Mouse (Mus musculus): Measurements from ENCODE around the gene Atg14. TPM values are rescaled to one million over a fixed set of nuclear protein-coding genes. Genes with fewer than 3 reads are reported as not detected.
A peak's percentile ranks its signal among the peaks of the same experiment; 100 is the strongest.

Atg14 gene
- polyA plus RNA-seq, 1 experiment from 2014 or later: 13.9 TPM

GRCm38 (mm10) chr14:47508035-47508434 lies 62.4 kb downstream of the Atg14 start:
- DNase-seq (ENCODE audit: low spot score): no peak
- Histone ChIP-seq H3K4me1 (replicated peaks; ENCODE audit: insufficient read depth, low read length) (no peaks in the 10 kb centered on the region), H3K9ac (ENCODE audit: low read depth, low read length) (no peak overlapping the region), H3K4me3 (replicated peaks; ENCODE audit: low read depth, low read length) (no peak overlapping the region), H3K27ac (no peak overlapping the region), H3K36me3 (ENCODE audit: insufficient read depth, low read length) (0 out of 2 replicates have a peak, but pooled peaks cover 3% of the 10 kb centered on the region), H3K4me2 (ENCODE audit: low read length) (no peak overlapping the region), H3K27me3 (ENCODE audit: insufficient read depth, low read length) (no peaks in the 10 kb centered on the region), H3K9me3 (replicated peaks; ENCODE audit: low read length) (no peaks in the 10 kb centered on the region)
- no peak for TF ChIP-seq CTCF (IDR thresholded peaks at IDR 0.05; ENCODE audit: low read depth)
- no peak for ATAC-seq (replicated peaks; ENCODE audit: low FRiP score, low read depth)

GRCm38 (mm10) chr14:47506676-47507075 lies 63.8 kb downstream of the Atg14 start:
- no peak for ATAC-seq (replicated peaks; ENCODE audit: low FRiP score, low read depth)
- no peaks in the 10 kb centered on the region for H3K27me3 ChIP-seq (ENCODE audit: insufficient read depth, low read length)

DNA sequence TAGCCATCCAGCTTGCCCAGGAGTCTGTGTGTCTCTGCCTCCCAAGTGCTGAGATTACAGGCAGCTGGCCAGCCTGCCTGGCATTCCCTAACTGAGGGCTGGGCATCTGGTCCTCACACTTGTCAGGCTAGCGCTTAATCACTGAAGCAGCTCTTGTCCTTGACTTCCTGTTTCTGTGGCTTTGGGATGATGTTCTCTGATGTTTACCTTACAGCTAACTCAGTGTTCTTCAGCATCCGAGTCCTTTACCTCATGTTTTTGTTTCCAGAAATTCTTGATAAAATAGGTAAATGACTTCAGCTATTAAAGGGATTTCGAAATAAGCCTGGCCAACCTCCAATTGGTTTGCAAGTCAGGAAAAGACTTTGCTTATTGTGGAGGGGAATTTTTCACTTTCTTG lies 66.4 kb downstream of the Atg14 start:
- Histone ChIP-seq H3K4me2 (ENCODE audit: low read length) (no peak overlapping the region), H3K4me1 (replicated peaks; ENCODE audit: insufficient read depth, low read length) (no peaks in the 10 kb centered on the region), H3K4me3 (replicated peaks; ENCODE audit: low read depth, low read length) (no peak overlapping the region), H3K27ac (no peak overlapping the region), H3K27me3 (ENCODE audit: insufficient read depth, low read length) (no peaks in the 10 kb centered on the region), H3K9ac (ENCODE audit: low read depth, low read length) (no peak overlapping the region), H3K36me3 (ENCODE audit: insufficient read depth, low read length) (0 out of 2 replicates have a peak, but pooled peaks cover 3% of the 10 kb centered on the region), H3K9me3 (replicated peaks; ENCODE audit: low read length) (no peaks in the 10 kb centered on the region)
- DNase-seq (ENCODE audit: low spot score) (no peak), ATAC-seq (replicated peaks; ENCODE audit: low FRiP score, low read depth) (no peak)
- WGBS: 83% methylated on average over 3 of the region's 3 CpGs
- no peak for TF ChIP-seq CTCF (IDR thresholded peaks at IDR 0.05; ENCODE audit: low read depth)

More at GRCm38 (mm10) chr14:47506676-47507075, 63.8 kb downstream of the Atg14 start:
- WGBS: 91% methylated on average over 5 of the region's 5 CpGs
- no peak for DNase-seq (ENCODE audit: low spot score)
- H3K27ac ChIP-seq: no peak overlapping the region
- no peak overlapping the region for H3K4me2 ChIP-seq (ENCODE audit: low read length)
- 0 out of 2 replicates have a peak, but pooled peaks cover 3% of the 10 kb centered on the region for H3K36me3 ChIP-seq (ENCODE audit: insufficient read depth, low read length)
- H3K9ac ChIP-seq (ENCODE audit: low read depth, low read length): no peak overlapping the region
- no peak overlapping the region for H3K4me3 ChIP-seq (replicated peaks; ENCODE audit: low read depth, low read length)
- no peak for TF ChIP-seq CTCF (IDR thresholded peaks at IDR 0.05; ENCODE audit: low read depth)
- H3K9me3 ChIP-seq (replicated peaks; ENCODE audit: low read length): no peaks in the 10 kb centered on the region
- no peaks in the 10 kb centered on the region for H3K4me1 ChIP-seq (replicated peaks; ENCODE audit: insufficient read depth, low read length)

- 71% methylated on average over 5 of the region's 5 CpGs for WGBS
Measured at GRCm38 (mm10) chr14:47498632-47499031, 71.8 kb downstream of the Atg14 start.

GRCm38 (mm10) chr14:47497166-47497565 lies 73.3 kb downstream of the Atg14 start:
- H3K4me2 ChIP-seq (ENCODE audit: low read length): no peak overlapping the region
- no peak overlapping the region for H3K4me3 ChIP-seq (replicated peaks; ENCODE audit: low read depth, low read length)
- DNase-seq (ENCODE audit: low spot score): no peak
- no peaks in the 10 kb centered on the region for H3K36me3 ChIP-seq (ENCODE audit: insufficient read depth, low read length)
- H3K27me3 ChIP-seq (ENCODE audit: insufficient read depth, low read length): no peaks in the 10 kb centered on the region
- no peak overlapping the region for H3K27ac ChIP-seq
- ATAC-seq (replicated peaks; ENCODE audit: low FRiP score, low read depth): no peak
- no peak overlapping the region for H3K9ac ChIP-seq (ENCODE audit: low read depth, low read length)
- H3K4me1 ChIP-seq (replicated peaks; ENCODE audit: insufficient read depth, low read length): no peaks in the 10 kb centered on the region
- TF ChIP-seq CTCF (IDR thresholded peaks at IDR 0.05; ENCODE audit: low read depth): no peak
- WGBS: 77% methylated on average over 3 of the region's 3 CpGs
- no peaks in the 10 kb centered on the region for H3K9me3 ChIP-seq (replicated peaks; ENCODE audit: low read length)

More at GRCm38 (mm10) chr14:47498632-47499031, 71.8 kb downstream of the Atg14 start:
- no peak overlapping the region for H3K4me3 ChIP-seq (replicated peaks; ENCODE audit: low read depth, low read length)
- no peak overlapping the region for H3K27ac ChIP-seq
- no peaks in the 10 kb centered on the region for H3K36me3 ChIP-seq (ENCODE audit: insufficient read depth, low read length)
- H3K9me3 ChIP-seq (replicated peaks; ENCODE audit: low read length): no peaks in the 10 kb centered on the region
- TF ChIP-seq CTCF (IDR thresholded peaks at IDR 0.05; ENCODE audit: low read depth): no peak
- ATAC-seq (replicated peaks; ENCODE audit: low FRiP score, low read depth) (no peak), DNase-seq (ENCODE audit: low spot score) (no peak)
- no peaks in the 10 kb centered on the region for H3K4me1 ChIP-seq (replicated peaks; ENCODE audit: insufficient read depth, low read length)
- H3K27me3 ChIP-seq (ENCODE audit: insufficient read depth, low read length): no peaks in the 10 kb centered on the region
- no peak overlapping the region for H3K9ac ChIP-seq (ENCODE audit: low read depth, low read length)
- H3K4me2 ChIP-seq (ENCODE audit: low read length): no peak overlapping the region

GRCm38 (mm10) chr14:47495951-47496350 lies 74.5 kb downstream of the Atg14 start:
- Histone ChIP-seq H3K4me2 (ENCODE audit: low read length) (no peak overlapping the region), H3K9ac (ENCODE audit: low read depth, low read length) (no peak overlapping the region), H3K27me3 (ENCODE audit: insufficient read depth, low read length) (no peaks in the 10 kb centered on the region), H3K36me3 (ENCODE audit: insufficient read depth, low read length) (no peaks in the 10 kb centered on the region), H3K4me3 (replicated peaks; ENCODE audit: low read depth, low read length) (no peak overlapping the region), H3K9me3 (replicated peaks; ENCODE audit: low read length) (no peaks in the 10 kb centered on the region), H3K27ac (no peak overlapping the region), H3K4me1 (replicated peaks; ENCODE audit: insufficient read depth, low read length) (no peaks in the 10 kb centered on the region)
- TF ChIP-seq CTCF (IDR thresholded peaks at IDR 0.05; ENCODE audit: low read depth): no peak
- ATAC-seq (replicated peaks; ENCODE audit: low FRiP score, low read depth) (0 out of 2 replicates have a peak, but pooled peaks have one; percentile 21), DNase-seq (ENCODE audit: low spot score) (no peak)
- WGBS: 94% methylated on average over 3 of the region's 3 CpGs

All from kidney, postnatal 0 days (tissue).